Mouse (Mus musculus) liver, adult (tissue): ENCODE measurements around the gene Clec9a.

Experiments
- GATA4 ChIP-seq: IDR thresholded peaks from 2 replicates; pipeline ENCODE4 v1.6.1; 2014; ENCODE audit warnings: mild to moderate bottlenecking, low read length; ENCODE audit not compliant: insufficient replicate concordance

The Clec9a gene

DNA sequence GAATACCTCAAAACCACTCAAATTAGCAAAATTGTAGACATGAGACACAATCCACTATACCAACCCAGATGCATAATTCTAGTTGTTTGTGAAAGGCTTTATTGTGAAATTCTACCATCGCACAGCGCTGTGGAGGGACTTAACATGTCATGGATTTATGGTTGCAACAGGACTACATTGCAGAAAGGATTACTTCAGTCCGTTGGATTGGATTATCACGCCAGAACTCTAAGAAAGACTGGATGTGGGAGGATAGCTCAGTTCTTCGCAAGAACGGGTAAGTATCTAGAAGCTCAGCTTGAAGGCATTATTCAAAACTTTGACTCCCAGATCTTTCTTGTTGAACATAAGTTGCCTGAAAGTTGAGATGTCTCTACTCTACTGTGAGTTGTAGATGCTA, 5.3 kb upstream of the Clec9a start:
- TF ChIP-seq GATA4, result no peak

GRCm38 (mm10) chr6:129405999-129406398, 2.7 kb upstream of the Clec9a start:
- TF ChIP-seq GATA4, result no peak

- peak; percentile 73; the same call in 1 of the 2 replicates for TF ChIP-seq GATA4
Observed at GRCm38 (mm10) chr6:129407324-129407723, 1.3 kb upstream of the Clec9a start.

GRCm38 (mm10) chr6:129414177-129414576, 5.5 kb downstream of the Clec9a start:
- no peak for TF ChIP-seq GATA4

DNA sequence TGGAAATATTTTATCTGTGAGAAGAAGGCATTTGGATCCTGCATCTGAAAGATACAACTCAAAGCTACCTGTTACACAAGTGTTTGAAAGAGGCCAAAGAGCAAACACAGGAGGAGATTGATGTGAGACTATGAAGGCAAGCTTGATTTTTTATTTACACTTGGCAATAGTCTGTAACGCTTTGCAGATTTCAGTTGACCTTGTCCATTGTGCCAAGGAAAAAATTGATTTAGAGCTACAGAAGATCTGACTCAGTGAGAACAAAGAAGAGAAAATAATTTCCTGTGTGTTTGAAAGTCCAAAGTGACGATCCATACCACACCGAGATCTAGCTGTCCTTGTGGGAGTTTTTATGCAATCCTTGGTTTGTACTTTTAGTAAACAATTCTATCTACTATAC, 13.6 kb downstream of the Clec9a start:
- no peak for TF ChIP-seq GATA4

- no peak for TF ChIP-seq GATA4
Observed at GRCm38 (mm10) chr6:129423040-129423733, 14.5 kb downstream of the Clec9a start.

GRCm38 (mm10) chr6:129423734-129424072, 15.0 kb downstream of the Clec9a start:
- TF ChIP-seq GATA4, result no peak

- TF ChIP-seq GATA4, result no peak
Observed at GRCm38 (mm10) chr6:129425217-129425616, 16.6 kb downstream of the Clec9a start.

GRCm38 (mm10) chr6:129425812-129426211, 17.1 kb downstream of the Clec9a start:
- peak; percentile 86; the same call in 1 of the 2 replicates for TF ChIP-seq GATA4

GRCm38 (mm10) chr6:129427281-129427680, 18.6 kb downstream of the Clec9a start:
- no peak for TF ChIP-seq GATA4

DNA sequence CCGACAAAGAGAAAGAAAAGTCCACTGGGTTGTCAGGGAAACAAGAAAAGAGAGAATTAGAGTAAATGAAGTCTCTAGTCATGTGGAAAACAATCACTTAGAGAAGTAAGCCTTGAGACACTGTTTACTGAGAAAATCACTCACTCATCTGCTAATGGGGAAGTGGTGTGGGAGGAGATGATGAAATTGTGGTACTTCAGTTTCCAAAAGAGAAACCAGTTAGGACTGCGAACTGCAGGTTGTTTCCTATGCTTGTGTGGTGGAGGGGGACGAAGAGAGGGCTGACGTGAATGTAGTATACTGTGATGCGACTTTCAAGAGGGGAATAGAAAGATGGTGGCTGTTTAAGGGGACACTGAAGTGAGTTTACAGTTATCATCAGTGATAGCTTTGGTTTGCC, 25.6 kb downstream of the Clec9a start:
- TF ChIP-seq GATA4, result no peak

DNA sequence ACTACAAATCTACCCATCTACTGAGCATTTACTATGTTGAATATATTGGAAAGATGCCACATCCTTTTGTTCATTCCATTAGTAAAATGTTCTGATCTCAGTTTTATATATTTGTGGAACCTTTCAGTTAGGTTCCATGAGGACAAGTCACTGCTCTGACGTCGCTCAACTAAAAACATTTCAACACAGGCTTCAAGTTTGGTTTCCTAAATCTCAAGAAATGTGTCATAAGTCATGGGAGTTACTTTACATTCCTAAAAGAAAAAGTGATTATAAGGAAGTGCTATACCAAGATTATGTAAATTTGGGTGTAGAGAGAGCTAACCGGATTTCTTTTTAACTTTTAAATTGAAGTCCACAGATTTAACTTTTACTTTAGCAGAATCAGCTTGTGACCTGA, 27.4 kb downstream of the Clec9a start:
- TF ChIP-seq GATA4, result no peak

- no peak for TF ChIP-seq GATA4
Observed at GRCm38 (mm10) chr6:129438033-129438432, 29.4 kb downstream of the Clec9a start.

DNA sequence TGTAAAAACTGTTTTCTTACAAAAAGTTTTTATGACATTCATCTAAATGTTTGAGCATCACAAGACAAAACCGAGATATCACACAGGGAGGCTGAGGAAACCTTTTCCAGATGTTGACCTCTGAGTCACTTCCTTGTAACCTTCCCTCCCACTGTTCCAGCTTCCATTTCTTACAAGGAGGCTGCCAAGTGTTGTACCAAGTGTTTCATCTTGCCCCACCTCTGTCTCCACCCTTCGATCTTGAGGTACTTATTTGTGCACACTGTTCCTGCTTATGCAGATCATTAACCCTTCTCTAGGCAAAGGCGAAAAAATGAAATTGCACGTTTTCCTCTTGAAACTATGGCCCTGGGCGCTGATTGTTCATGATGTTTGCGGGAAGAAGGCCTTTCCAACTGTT, 41.1 kb downstream of the Clec9a start:
- no peak for TF ChIP-seq GATA4

- no peak for TF ChIP-seq GATA4
Observed at GRCm38 (mm10) chr6:129451411-129452039, 42.9 kb downstream of the Clec9a start, which contains the start of gene Clec1a. Gene Clec1a (minus strand): TSS chr6:129452000.

GRCm38 (mm10) chr6:129471386-129471785, 62.7 kb downstream of the Clec9a start:
- no peak for TF ChIP-seq GATA4

GRCm38 (mm10) chr6:129472627-129473026, 64.0 kb downstream of the Clec9a start:
- no peak for TF ChIP-seq GATA4
